ENCODE assay signal across 8 mouse cellular contexts in the genomic region with DNA sequence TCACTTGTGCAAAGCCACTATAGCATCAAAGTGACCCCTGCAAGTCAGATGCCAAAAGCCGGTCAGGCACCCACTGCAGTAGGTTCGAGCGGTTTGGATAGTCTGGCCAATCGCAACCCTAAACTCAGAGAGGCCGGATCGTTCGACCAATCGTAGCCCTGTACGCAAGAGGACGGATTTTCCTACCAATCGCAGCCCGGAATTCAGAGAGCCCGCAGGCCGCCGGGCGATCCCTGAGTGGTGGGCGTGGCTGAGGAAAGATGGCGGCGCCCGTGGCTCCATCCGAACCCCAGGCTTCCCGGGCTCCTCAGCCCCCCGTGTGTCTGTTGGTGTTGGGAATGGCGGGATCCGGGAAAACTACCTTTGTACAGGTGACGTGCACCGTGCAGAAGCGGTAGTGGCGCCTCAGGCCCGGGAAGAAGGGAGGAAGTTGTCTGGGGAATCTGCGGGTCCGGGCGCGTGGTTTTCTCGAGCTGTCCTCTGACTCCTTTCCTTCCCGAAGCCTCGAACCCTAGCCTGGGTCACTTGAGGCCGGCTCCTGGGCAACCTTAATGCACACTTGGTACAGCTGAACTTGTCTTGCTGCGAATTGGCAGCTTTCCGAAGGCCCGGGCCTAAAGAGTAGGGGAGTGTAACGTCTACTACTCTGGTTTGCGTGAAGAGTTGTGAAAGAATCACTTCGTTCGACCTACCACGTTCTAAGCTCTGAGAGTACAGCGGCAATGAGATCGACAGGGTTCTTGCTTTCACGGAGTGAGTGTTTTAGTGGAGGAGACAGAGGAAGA. TPM values are rescaled to one million over a fixed set of nuclear protein-coding genes. Genes with fewer than 3 reads are reported as not detected.
DNase-seq lines count a peak whose midpoint lies in the region; ATAC-seq lines count a peak whose summit lies in the region.

A gene (plus strand): TSS at position 229 of the 785 bp plus-strand sequence.

- H3K4me1 ChIP-seq in heart, embryonic 14.5 days (ENCODE audit: control insufficient read depth in 2 of 2, insufficient read depth in 2 of 2, low read length in 2 of 2) = peaks cover 4 to 12% of the 10 kb centered on the region in 2 experiments
- H3K4me1 ChIP-seq in liver, embryonic 13.5 days (replicated peaks) = peaks cover 17% of the 10 kb centered on the region
- peaks cover 6% of the 10 kb centered on the region for H3K4me1 ChIP-seq in stomach, embryonic 16.5 days (ENCODE audit: control insufficient read depth, insufficient read depth, low read length)

- peak within 1 kb of the TSS; percentile 85 for H3K9ac ChIP-seq in heart, embryonic 14.5 days (ENCODE audit: low read length)
- peak within 1 kb of the TSS; percentile 81 for H3K9ac ChIP-seq in liver, embryonic 13.5 days
- H3K9ac ChIP-seq in stomach, embryonic 16.5 days (ENCODE audit: low read length) = peak within 1 kb of the TSS; percentile 86

- H3K9me3 ChIP-seq in heart, embryonic 14.5 days (ENCODE audit: control insufficient read depth, low read length) = no peaks in the 10 kb centered on the region
- H3K9me3 ChIP-seq in liver, embryonic 13.5 days (replicated peaks) = no peaks in the 10 kb centered on the region
- no peaks in the 10 kb centered on the region for H3K9me3 ChIP-seq in stomach, embryonic 16.5 days (replicated peaks; ENCODE audit: control insufficient read depth, low read length)

- peak; percentile 100 for ATAC-seq in CD4-positive, CD25-positive, alpha-beta regulatory T cell, adult 4 months
- ATAC-seq in heart, embryonic 14.5 days (ENCODE audit: insufficient number of reproducible peaks, insufficient read depth, low FRiP score, low read depth) = peak; percentile 98
- ATAC-seq in liver, embryonic 13.5 days (ENCODE audit: low read depth) = peak; percentile 100
- peak; percentile 100 for ATAC-seq in stomach, embryonic 16.5 days (ENCODE audit: insufficient read depth, low FRiP score)

- peak within 1 kb of the TSS; percentile 67 for H3K4me2 ChIP-seq in heart, embryonic 14.5 days (ENCODE audit: low read length)
- peak within 1 kb of the TSS; percentile 84 for H3K4me2 ChIP-seq in liver, embryonic 13.5 days
- H3K4me2 ChIP-seq in stomach, embryonic 16.5 days (ENCODE audit: low read depth, low read length) = peak within 1 kb of the TSS; percentile 88

- H3K36me3 ChIP-seq in heart, embryonic 14.5 days (ENCODE audit: control insufficient read depth, insufficient read depth, low read length) = peaks cover 36% of the 10 kb centered on the region
- peaks cover 33% of the 10 kb centered on the region for H3K36me3 ChIP-seq in liver, embryonic 13.5 days
- peaks cover 6% of the 10 kb centered on the region; the same call in 1 of the 2 replicates for H3K36me3 ChIP-seq in stomach, embryonic 16.5 days (ENCODE audit: control insufficient read depth, insufficient read depth, low read length)

- H3K4me3 ChIP-seq in heart, embryonic 14.5 days (ENCODE audit: control insufficient read depth in 1 of 2, insufficient read depth in 1 of 2, low read depth in 1 of 2, low read length in 2 of 2) = peak within 1 kb of the TSS; percentile 62 to 89
- H3K4me3 ChIP-seq in liver, embryonic 13.5 days (replicated peaks) = peak within 1 kb of the TSS; percentile 82
- H3K4me3 ChIP-seq in stomach, embryonic 16.5 days (replicated peaks; ENCODE audit: low read length) = peak within 1 kb of the TSS; percentile 88

- H3K27ac ChIP-seq in heart, embryonic 14.5 days (replicated peaks in 1 of 2; ENCODE audit: control insufficient read depth in 1 of 2, insufficient read depth in 1 of 2, low read depth in 2 of 2, low read length in 2 of 2) = no peak within 1 kb of the TSS
- H3K27ac ChIP-seq in liver, embryonic 13.5 days = no peak within 1 kb of the TSS
- no peak within 1 kb of the TSS for H3K27ac ChIP-seq in stomach, embryonic 16.5 days (ENCODE audit: low read length)

- no peaks in the 10 kb centered on the region for H3K27me3 ChIP-seq in heart, embryonic 14.5 days (ENCODE audit: control insufficient read depth, insufficient read depth, low read length)
- peaks cover 10% of the 10 kb centered on the region for H3K27me3 ChIP-seq in liver, embryonic 13.5 days
- H3K27me3 ChIP-seq in stomach, embryonic 16.5 days (ENCODE audit: control insufficient read depth, insufficient read depth, low read length) = no peaks in the 10 kb centered on the region

- under 1% methylated on average over 49 of the region's 49 CpGs for WGBS in heart, embryonic 14.5 days
- under 1% methylated on average over 49 of the region's 49 CpGs for WGBS in liver, embryonic 13.5 days (ENCODE audit: insufficient replicate concordance)
- WGBS in stomach, embryonic 16.5 days = under 1% methylated on average over 49 of the region's 49 CpGs

- peak; percentile 83 for DNase-seq in c-Kit-negative CD71-positive TER-119-positive erythroid progenitor cells, embryonic 14.5 days (ENCODE audit: low read depth, low spot score)
- peak; percentile 83 for DNase-seq in fibroblast of lung, adult 2 months (ENCODE audit: low read depth)
- DNase-seq in kidney, postnatal 14 days = peak; percentile 93
- peak; percentile 86 for DNase-seq in liver, embryonic 13.5 days
- peak; percentile 84 for DNase-seq in neural tube, embryonic 10.5 days (ENCODE audit: extremely low spot score, low spot score)

RNA-seq across cellular contexts. Expression of the gene that starts here (rescaled TPM):
- 10 to 100 TPM; 48.2 to 60.4 TPM for polyA plus RNA-seq in CD4-positive, CD25-positive, alpha-beta regulatory T cell, adult 4 months (2017; shearing (Covaris generic))
- polyA plus RNA-seq in heart, embryonic 14.5 days (2014; fragmentation: Nextera tagmentation; extraction: Ambion mirVana) = 37.9 and 38.8 TPM in 2 replicates
- 26.3 and 26.7 TPM in 2 replicates for polyA plus RNA-seq in liver, embryonic 13.5 days (2015; fragmentation: Nextera tagmentation; extraction: Ambion mirVana)
- polyA plus RNA-seq in stomach, embryonic 16.5 days (2015; fragmentation: Nextera tagmentation; extraction: Ambion mirVana) = 49.2 and 52.9 TPM in 2 replicates
